ENCODE assay signal across 9 mouse cellular contexts in the genomic region with DNA sequence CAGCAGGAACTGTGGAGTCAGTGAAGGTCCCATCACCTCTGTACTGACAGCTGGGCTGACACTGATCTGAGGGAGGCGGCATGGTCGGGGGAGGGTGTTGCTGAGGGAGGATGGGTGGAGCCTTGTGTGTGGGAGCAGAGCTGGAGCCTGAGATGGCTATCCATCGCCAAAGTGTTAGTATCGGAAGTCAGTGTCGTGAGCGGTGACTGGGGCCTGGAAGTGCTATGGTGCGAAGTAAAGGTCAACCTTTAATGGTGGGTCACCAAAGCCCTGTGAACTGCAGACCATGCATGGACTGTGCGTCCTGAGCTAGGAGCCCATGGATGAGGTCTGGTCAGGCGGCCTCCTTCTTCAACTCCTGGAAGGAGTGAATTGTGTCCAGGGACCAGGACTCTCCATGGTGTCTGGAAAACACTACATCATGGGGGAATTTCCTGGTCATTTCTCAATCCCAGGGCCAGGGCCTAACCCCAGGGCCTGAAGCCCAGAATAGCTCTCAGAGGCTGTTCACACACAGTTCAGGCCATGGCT. TPM values are rescaled to one million over a fixed set of nuclear protein-coding genes. Genes with fewer than 3 reads are reported as not detected.
DNase-seq lines count a peak whose midpoint lies in the region; ATAC-seq and TF ChIP-seq lines count a peak whose summit lies in the region.
"Had no signal": no experiment of that assay in that cellular context is flagged by ENCODE, and none has a peak within 500 bp of the region (broad histone marks: within the 10 kb centered on the region; RNA-seq: fewer than 3 reads in every experiment).

No protein-coding gene starts in this region.

- TF ChIP-seq CTCF in liver, postnatal 0 days (IDR thresholded peaks at IDR 0.05; ENCODE audit: low read depth), result no peak
- TF ChIP-seq CTCF in bone marrow, adult 2 months (IDR thresholded peaks at IDR 0.05; ENCODE audit: control insufficient read depth, insufficient read depth, low read length), result no peak

- WGBS in liver, postnatal 0 days (ENCODE audit: insufficient replicate concordance), result 50% methylated on average over 9 of the region's 9 CpGs
- WGBS in bone marrow, adult 2 months, result 68% methylated on average over 9 of the region's 9 CpGs
- 86% methylated on average over 9 of the region's 9 CpGs for WGBS in macrophage (ENCODE audit: missing documents)
- WGBS in midbrain, embryonic 11.5 days, result 52% methylated on average over 9 of the region's 9 CpGs

- no peaks in the 10 kb centered on the region for H3K36me3 ChIP-seq in liver, postnatal 0 days (replicated peaks; ENCODE audit: insufficient read depth, low read length)
- H3K36me3 ChIP-seq in macrophage (ENCODE audit: inconsistent target), result no peaks in the 10 kb centered on the region
- H3K36me3 ChIP-seq in midbrain, embryonic 11.5 days (ENCODE audit: control insufficient read depth, insufficient read depth, low read length), result no peaks in the 10 kb centered on the region

- no peak for TF ChIP-seq EP300 in liver, postnatal 0 days (IDR thresholded peaks at IDR 0.05; ENCODE audit: low read depth)

- no peak overlapping the region for H3K27ac ChIP-seq in liver, postnatal 0 days (ENCODE audit: low read depth)
- peak overlapping the region; percentile 62; the same call in 1 of the 2 replicates for H3K27ac ChIP-seq in bone marrow, adult 2 months (ENCODE audit: control insufficient read depth, insufficient read depth, low read depth, low read length, poor library complexity)
- peak overlapping the region; percentile 57 for H3K27ac ChIP-seq in macrophage
- no peak overlapping the region for H3K27ac ChIP-seq in midbrain, embryonic 11.5 days (ENCODE audit: low read depth, low read length)

- peaks cover 10% of the 10 kb centered on the region; the same call in 1 of the 2 replicates for H3K4me1 ChIP-seq in liver, postnatal 0 days (ENCODE audit: insufficient read depth)
- peaks cover 20% of the 10 kb centered on the region for H3K4me1 ChIP-seq in bone marrow, adult 2 months (ENCODE audit: control insufficient read depth, insufficient read depth, low read length)
- H3K4me1 ChIP-seq in midbrain, embryonic 11.5 days (ENCODE audit: control insufficient read depth, insufficient read depth, low read length), result peaks cover 3% of the 10 kb centered on the region

- no peak for ATAC-seq in liver, postnatal 0 days
- no peak for ATAC-seq in midbrain, embryonic 11.5 days (ENCODE audit: low FRiP score)

- no peaks in the 10 kb centered on the region for H3K27me3 ChIP-seq in liver, postnatal 0 days (ENCODE audit: insufficient read depth, low read length)
- no peaks in the 10 kb centered on the region for H3K27me3 ChIP-seq in midbrain, embryonic 11.5 days (ENCODE audit: control insufficient read depth, insufficient read depth, low read length)

- H3K79me2 ChIP-seq in macrophage (ENCODE audit: inconsistent target), result peaks cover 30% of the 10 kb centered on the region

- no peaks in the 10 kb centered on the region for H3K9me3 ChIP-seq in liver, postnatal 0 days (ENCODE audit: low read length)
- no peaks in the 10 kb centered on the region for H3K9me3 ChIP-seq in midbrain, embryonic 11.5 days (ENCODE audit: control insufficient read depth, low read length)

- H3K9ac ChIP-seq in liver, postnatal 0 days (replicated peaks), result no peak overlapping the region
- no peak overlapping the region for H3K9ac ChIP-seq in midbrain, embryonic 11.5 days (ENCODE audit: low read length)

- no peak overlapping the region for H3K4me2 ChIP-seq in liver, postnatal 0 days (ENCODE audit: low read depth, low read length)
- no peak overlapping the region for H3K4me2 ChIP-seq in midbrain, embryonic 11.5 days

- DNase-seq in liver, result peak; percentile 47
- DNase-seq in liver, postnatal 0 days, result no peak
- peak; percentile 61 for DNase-seq in heart, postnatal 4 days
- DNase-seq in thymus, postnatal 25 days, result no peak
- DNase-seq in left cerebral cortex, adult 9 months (ENCODE audit: low spot score in 2 of 2), result no peak
- DNase-seq in midbrain, embryonic 11.5 days (ENCODE audit: low spot score, missing footprints), result no peak
- DNase-seq: layer of hippocampus, adult 9-11 months had no signal

- TF ChIP-seq POLR2A in bone marrow, adult 2 months (IDR thresholded peaks at IDR 0.05; ENCODE audit: borderline replicate concordance, control insufficient read depth, low read depth, low read length), result no peak

- no peak overlapping the region for H3K4me3 ChIP-seq in liver, postnatal 0 days (ENCODE audit: low read depth, low read length)
- no peak overlapping the region for H3K4me3 ChIP-seq in bone marrow, adult 2 months (replicated peaks; ENCODE audit: control insufficient read depth, low read depth, low read length)
- no peak overlapping the region for H3K4me3 ChIP-seq in macrophage (ENCODE audit: inconsistent target)
- H3K4me3 ChIP-seq in midbrain, embryonic 11.5 days (ENCODE audit: low read depth, low read length), result no peak overlapping the region

RNA-seq across cellular contexts. Expression of a gene that starts 0.7 kb away (rescaled TPM):
- 1.1 and 1.7 TPM in 2 replicates for polyA plus RNA-seq in liver, postnatal 0 days (2015; fragmentation: Nextera tagmentation; extraction: Ambion mirVana)
- 8.3 and 13.0 TPM in 2 replicates for polyA plus RNA-seq in bone marrow, adult 2 months (2011; ENCODE audit: insufficient read depth, insufficient read length, low replicate concordance, missing spikeins)
- 1 to 10 TPM; 1.9 to 2.7 TPM for total RNA-seq in heart, postnatal 4 days (2021)
- total RNA-seq in macrophage (2018; cell fraction: chromatin; rRNA removed), result 10 to 100 TPM in 2 of 26 experiments, 1 to 10 TPM in 24; 1.4 to 12.8 (median 4.6) TPM
- 10 to 100 TPM in 7 of 26 experiments, 1 to 10 TPM in 19; 2.9 to 21.7 (median 7.9) TPM for total RNA-seq in macrophage (2018; cell fraction: cytosol; rRNA removed)
- total RNA-seq in macrophage (2018; cell fraction: nucleus; rRNA removed), result 10 to 100 TPM in 18 of 26 experiments, 1 to 10 TPM in 8; 3.3 to 24.8 (median 11.9) TPM
- polyA plus RNA-seq in macrophage (2018), result 2.2 to 3.8 TPM (median 3.6 TPM) in 3 replicates
- 0.94 and 1.2 TPM in 2 replicates for polyA plus RNA-seq in midbrain, embryonic 11.5 days (2014; fragmentation: Nextera tagmentation; extraction: Ambion mirVana)

RNA-seq across cellular contexts. Expression of a gene that starts 14.0 kb away (rescaled TPM):
- 0.15 and 0.20 TPM in 2 replicates for polyA plus RNA-seq in liver, postnatal 0 days (2015; fragmentation: Nextera tagmentation; extraction: Ambion mirVana)
- polyA plus RNA-seq in bone marrow, adult 2 months (2011; ENCODE audit: insufficient read depth, insufficient read length, low replicate concordance, missing spikeins), result not detected in 2 replicates
- total RNA-seq in heart, postnatal 4 days (2021), result 1 to 10 TPM; 1.4 to 1.8 TPM
- total RNA-seq in macrophage (2018; cell fraction: chromatin; rRNA removed), result 1 to 10 TPM in 2 of 26 experiments, not detected in 24; 1.3 to 1.8 TPM
- under 1 TPM in 3 of 26 experiments, not detected in 23; 0.15 to 0.31 (median 0.17) TPM for total RNA-seq in macrophage (2018; cell fraction: cytosol; rRNA removed)
- total RNA-seq in macrophage (2018; cell fraction: nucleus; rRNA removed), result 1 to 10 TPM in 2 of 26 experiments, not detected in 24; 1.4 TPM
- not detected in 3 replicates for polyA plus RNA-seq in macrophage (2018)
- 9.7 and 10.2 TPM in 2 replicates for polyA plus RNA-seq in midbrain, embryonic 11.5 days (2014; fragmentation: Nextera tagmentation; extraction: Ambion mirVana)

RNA-seq across cellular contexts. Expression of a gene that starts 18.4 kb away (rescaled TPM):
- 58.8 and 60.3 TPM in 2 replicates for polyA plus RNA-seq in liver, postnatal 0 days (2015; fragmentation: Nextera tagmentation; extraction: Ambion mirVana)
- 307 and 376 TPM in 2 replicates for polyA plus RNA-seq in bone marrow, adult 2 months (2011; ENCODE audit: insufficient read depth, insufficient read length, low replicate concordance, missing spikeins)
- total RNA-seq in heart, postnatal 4 days (2021), result 100 to 1,000 TPM; 309 to 310 TPM
- 10 to 100 TPM in 19 of 26 experiments, 1 to 10 TPM in 7; 3.3 to 45.5 (median 14.6) TPM for total RNA-seq in macrophage (2018; cell fraction: chromatin; rRNA removed)
- 100 to 1,000 TPM; 134 to 213 (median 179) TPM for total RNA-seq in macrophage (2018; cell fraction: cytosol; rRNA removed)
- total RNA-seq in macrophage (2018; cell fraction: nucleus; rRNA removed), result 100 to 1,000 TPM in 1 of 26 experiments, 10 to 100 TPM in 25; 23.9 to 119 (median 63.2) TPM
- polyA plus RNA-seq in macrophage (2018), result 148 to 197 TPM (median 177 TPM) in 3 replicates
- 284 and 295 TPM in 2 replicates for polyA plus RNA-seq in midbrain, embryonic 11.5 days (2014; fragmentation: Nextera tagmentation; extraction: Ambion mirVana)

RNA-seq across cellular contexts. Expression of a gene that starts 30.4 kb away (rescaled TPM):
- 0.09 TPM in 2 replicates for polyA plus RNA-seq in liver, postnatal 0 days (2015; fragmentation: Nextera tagmentation; extraction: Ambion mirVana)
- 0.54 and 1.7 TPM in 2 replicates for polyA plus RNA-seq in bone marrow, adult 2 months (2011; ENCODE audit: insufficient read depth, insufficient read length, low replicate concordance, missing spikeins)
- 10 to 100 TPM; 45.2 to 48.6 TPM for total RNA-seq in heart, postnatal 4 days (2021)
- 1 to 10 TPM in 2 of 26 experiments, under 1 TPM in 2, not detected in 22; 0.22 to 3.4 (median 0.92) TPM for total RNA-seq in macrophage (2018; cell fraction: chromatin; rRNA removed)
- total RNA-seq in macrophage (2018; cell fraction: cytosol; rRNA removed), result under 1 TPM; 0.03 to 0.60 (median 0.14) TPM
- total RNA-seq in macrophage (2018; cell fraction: nucleus; rRNA removed), result under 1 TPM in 16 of 26 experiments, not detected in 10; 0.12 to 0.49 (median 0.28) TPM
- polyA plus RNA-seq in macrophage (2018), result 0.15 to 0.32 TPM (median 0.31 TPM) in 3 replicates
- 4.8 and 5.3 TPM in 2 replicates for polyA plus RNA-seq in midbrain, embryonic 11.5 days (2014; fragmentation: Nextera tagmentation; extraction: Ambion mirVana)

RNA-seq across cellular contexts. Expression of a gene that starts 38.9 kb away (rescaled TPM):
- 0.06 and 0.09 TPM in 2 replicates for polyA plus RNA-seq in liver, postnatal 0 days (2015; fragmentation: Nextera tagmentation; extraction: Ambion mirVana)
- polyA plus RNA-seq in bone marrow, adult 2 months (2011; ENCODE audit: insufficient read depth, insufficient read length, low replicate concordance, missing spikeins), result not detected in 2 replicates
- total RNA-seq in heart, postnatal 4 days (2021), result 1 to 10 TPM; 6.3 to 7.3 TPM
- under 1 TPM in 1 of 26 experiments, not detected in 25; 0.44 TPM for total RNA-seq in macrophage (2018; cell fraction: chromatin; rRNA removed)
- not detected for total RNA-seq in macrophage (2018; cell fraction: cytosol; rRNA removed)
- not detected for total RNA-seq in macrophage (2018; cell fraction: nucleus; rRNA removed)
- not detected in 3 replicates for polyA plus RNA-seq in macrophage (2018)
- polyA plus RNA-seq in midbrain, embryonic 11.5 days (2014; fragmentation: Nextera tagmentation; extraction: Ambion mirVana), result 8.3 and 8.6 TPM in 2 replicates

Comparison
In these comparisons a context has a peak if more than half of its experiments do, and no peak if none do; other contexts are left out.
1. DNase-seq: peak in liver (single experiment) and heart, postnatal 4 days (single experiment); none in liver, postnatal 0 days (single experiment), thymus, postnatal 25 days (single experiment), left cerebral cortex, adult 9 months (0 of 2) and midbrain, embryonic 11.5 days (single experiment).
2. H3K27ac ChIP-seq: peak in bone marrow, adult 2 months (single experiment) and macrophage (single experiment); none in liver, postnatal 0 days (single experiment) and midbrain, embryonic 11.5 days (single experiment).